Mouse (Mus musculus) retina, embryonic 14.5 days (tissue): ENCODE measurements at regions not wholly inside any gene's neighbourhood (a gene's known extent, or its start where the extent isn't known, plus 50 kb on each side); places are given as distances from the start of the nearest gene placed in this dataset.

Experiments
- DNase-seq: peaks from one replicate; pipeline ENCODE4 v3.0.0-alpha.2; 2015; ENCODE audit warnings: low spot score

DNA sequence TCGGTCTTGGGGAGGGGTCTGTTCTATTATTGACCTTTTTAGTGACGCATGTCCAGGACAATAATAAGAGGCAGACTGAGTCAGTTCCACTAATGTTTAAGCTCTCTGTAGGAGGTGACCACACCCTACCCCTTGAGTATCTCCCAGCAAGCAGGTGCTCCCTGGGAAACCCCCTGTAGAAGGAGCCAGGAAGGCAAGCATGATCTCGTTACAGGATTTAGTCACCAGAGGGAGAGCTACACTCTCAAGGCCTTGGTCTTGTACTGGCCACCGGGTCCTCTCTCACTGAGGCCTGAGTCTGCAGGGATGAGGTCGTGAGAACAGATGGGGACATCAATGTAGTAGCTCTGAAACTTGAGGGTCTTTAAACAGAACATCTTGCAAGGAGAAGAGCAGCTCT lies 55.3 kb upstream of the Ccnd2 start:
- DNase-seq = no peak

DNA sequence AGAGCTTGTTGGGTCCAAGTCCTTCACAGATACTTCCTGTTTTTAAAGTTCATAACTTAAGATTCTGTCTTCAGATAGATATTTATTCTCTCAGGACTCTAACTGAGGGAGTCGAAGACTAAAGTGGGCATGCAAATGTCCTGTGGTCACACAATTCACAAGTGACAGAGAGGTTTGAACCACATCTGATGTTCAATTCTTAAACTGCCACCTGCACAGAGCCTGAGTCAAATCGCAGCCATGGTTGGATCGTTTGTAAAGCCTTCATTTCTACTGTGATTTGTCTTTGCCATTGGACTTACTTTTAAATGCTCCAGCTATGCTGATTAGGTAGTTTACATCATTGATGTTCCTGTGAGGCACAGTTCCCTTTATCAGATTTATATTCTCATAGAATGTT lies 61.4 kb upstream of the Ccnd2 start:
- DNase-seq = no peak

GRCm38 (mm10) chr6:127215915-127216314 lies 63.9 kb upstream of the Ccnd2 start:
- DNase-seq = no peak

DNA sequence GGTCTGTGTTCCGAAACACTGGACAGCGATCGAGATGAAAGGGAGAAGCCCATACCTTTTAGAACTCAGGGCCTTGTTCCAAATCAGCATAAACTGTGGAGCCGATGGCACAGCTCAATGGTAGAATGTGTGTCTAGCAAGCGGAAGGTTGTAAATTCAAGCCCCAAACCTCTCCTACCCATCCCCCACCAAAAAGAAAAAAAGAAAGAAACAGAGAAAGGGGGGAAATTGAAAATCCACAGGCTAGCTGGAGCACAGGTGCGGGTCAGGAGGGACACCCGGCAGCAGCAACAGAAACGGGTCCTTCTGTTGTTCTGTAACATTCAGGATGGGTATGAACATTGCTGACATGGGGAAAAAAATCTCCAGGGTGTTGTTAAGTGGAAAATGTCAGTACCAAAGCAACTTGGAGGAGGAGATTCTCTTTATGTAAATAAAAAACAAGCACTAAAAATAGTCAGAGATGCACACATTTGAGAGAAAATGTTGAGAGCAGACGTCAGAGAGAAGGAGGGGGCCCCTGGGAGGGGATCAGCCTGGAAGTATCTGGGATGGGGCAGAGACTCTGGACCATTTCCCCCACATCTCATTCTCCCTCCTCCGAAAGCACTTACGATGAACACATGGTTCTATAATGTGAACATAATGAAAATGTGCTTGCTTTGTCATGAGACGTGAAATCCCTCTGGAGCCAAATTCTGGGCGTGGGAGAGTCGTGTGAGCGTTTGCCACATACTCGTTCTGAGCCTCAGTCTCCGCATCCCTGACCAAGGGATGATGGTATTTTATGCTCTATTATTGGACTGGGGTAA lies 66.8 kb upstream of the Ccnd2 start:
- no peak for DNase-seq

DNA sequence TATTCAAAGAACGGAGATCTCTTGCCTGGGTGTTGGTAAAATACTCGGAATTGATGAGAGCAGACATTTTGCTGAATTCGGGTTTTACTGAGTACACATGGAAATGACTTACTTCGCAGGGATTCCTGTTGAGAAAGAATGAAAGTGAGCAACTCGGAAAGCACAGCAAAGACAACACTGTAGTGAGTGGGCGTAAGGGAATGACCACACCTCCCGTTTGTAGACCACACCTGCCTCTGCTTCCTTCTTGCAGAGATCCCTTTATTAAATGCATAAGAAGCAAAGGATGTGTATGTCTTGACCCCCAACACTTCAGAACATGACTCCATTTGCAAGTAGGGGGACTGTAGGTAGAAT lies 67.4 kb upstream of the Ccnd2 start:
- no peak for DNase-seq

- DNase-seq = no peak
Observed at GRCm38 (mm10) chr6:127226242-127226983, 74.4 kb upstream of the Ccnd2 start.

- DNase-seq = no peak
Observed at GRCm38 (mm10) chr6:127236510-127237109, 84.6 kb upstream of the Ccnd2 start.

GRCm38 (mm10) chr6:127237168-127237567 lies 85.2 kb upstream of the Ccnd2 start:
- DNase-seq = no peak

DNA sequence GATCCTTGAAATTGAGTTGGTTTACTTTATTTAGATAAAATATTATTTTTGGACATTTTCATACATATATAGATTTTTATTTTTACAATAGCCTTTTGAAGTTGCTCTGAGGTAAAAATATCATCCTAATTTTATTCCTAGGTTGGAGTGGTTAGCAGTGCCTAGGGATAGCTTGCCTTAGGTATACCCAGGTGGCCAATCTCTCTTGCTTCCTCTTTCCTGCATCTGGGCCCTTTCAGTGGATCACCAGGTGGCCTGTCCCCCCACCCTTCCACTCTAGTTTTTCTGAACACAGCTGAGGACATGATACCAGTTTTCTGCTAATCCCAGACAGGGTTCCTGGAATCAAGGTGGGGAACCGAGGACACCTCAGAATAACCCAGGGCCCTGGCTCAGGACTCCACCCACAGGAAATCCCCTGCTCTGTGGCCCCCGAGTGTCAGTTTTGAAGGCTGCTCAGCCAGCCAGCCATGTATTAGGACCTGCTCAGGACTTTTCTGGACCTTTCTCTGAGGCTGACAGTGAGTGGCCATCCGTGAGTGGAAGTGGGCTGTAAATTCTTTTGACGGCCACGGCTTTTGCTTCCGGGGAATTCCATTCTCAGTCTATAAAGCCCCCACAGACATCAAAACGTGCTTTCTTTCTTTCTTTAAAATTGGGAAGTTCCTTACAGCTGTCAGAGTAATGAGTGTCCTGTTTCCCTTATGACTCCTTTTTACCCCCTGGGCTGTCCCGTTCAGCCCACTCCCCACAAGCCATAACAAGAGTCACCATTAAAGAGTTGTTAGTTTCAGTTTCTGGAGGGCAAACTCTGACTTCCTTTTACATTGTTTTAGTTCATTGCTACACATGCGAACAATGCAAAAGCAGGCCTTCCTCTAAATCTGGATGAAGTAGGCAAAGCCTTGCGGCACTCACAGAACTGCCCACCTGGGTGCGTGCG lies 87.8 kb upstream of the Ccnd2 start:
- DNase-seq = no peak

GRCm38 (mm10) chr6:127240472-127241375 lies 88.7 kb upstream of the Ccnd2 start:
- no peak for DNase-seq

GRCm38 (mm10) chr6:127241693-127242425 lies 89.9 kb upstream of the Ccnd2 start:
- no peak for DNase-seq

DNA sequence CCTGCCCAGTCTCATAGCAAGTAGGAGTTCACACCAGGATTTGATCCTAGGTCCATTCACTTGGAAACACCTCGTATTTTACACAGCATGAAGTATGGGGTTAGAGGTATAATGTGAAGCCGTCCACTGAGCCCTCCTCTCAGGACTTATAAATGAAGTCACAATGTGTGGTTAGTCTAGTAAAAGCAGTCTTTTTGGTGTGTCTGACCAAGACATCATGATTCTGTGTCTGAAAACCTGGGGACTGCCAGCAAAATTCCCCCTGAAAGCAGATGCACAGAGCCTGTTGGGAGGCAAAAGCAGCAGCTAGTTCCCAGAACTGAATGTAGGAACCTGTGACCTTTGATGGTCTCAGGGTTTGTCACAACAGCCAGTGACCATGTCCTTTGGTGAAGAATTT lies 91.0 kb upstream of the Ccnd2 start:
- DNase-seq = no peak

DNA sequence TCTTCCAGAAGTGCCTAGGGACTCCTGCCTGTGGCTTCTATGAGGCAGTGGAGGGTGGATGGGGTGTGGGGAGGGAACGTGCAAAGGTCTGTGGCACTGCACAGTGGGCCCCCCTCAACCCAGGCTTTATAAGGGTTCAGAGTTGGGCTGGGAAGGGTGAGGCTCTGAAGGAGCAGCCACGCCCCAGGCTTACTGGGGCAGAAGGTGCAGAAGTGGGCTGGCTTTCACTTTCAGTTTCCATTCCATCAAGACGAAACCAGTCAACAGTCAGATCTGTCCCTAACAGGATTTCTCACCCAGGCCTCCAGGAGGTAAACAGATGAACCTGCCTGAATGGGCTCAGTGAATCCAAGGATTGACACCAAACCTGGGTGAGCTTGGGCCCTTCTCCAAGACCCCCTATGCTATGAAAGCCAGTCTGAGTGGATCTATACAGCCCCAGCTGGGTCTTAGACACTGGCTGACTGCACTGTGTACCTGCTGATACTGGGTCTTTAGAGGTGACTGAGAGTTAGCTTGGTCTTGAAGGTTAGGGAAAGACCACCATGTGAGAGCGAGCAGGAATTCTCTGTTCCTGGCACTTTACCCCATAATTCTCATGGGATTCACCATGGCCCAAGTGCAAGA lies 93.9 kb upstream of the Ccnd2 start:
- DNase-seq = no peak

GRCm38 (mm10) chr6:127246730-127247129 lies 94.7 kb upstream of the Ccnd2 start:
- no peak for DNase-seq

DNA sequence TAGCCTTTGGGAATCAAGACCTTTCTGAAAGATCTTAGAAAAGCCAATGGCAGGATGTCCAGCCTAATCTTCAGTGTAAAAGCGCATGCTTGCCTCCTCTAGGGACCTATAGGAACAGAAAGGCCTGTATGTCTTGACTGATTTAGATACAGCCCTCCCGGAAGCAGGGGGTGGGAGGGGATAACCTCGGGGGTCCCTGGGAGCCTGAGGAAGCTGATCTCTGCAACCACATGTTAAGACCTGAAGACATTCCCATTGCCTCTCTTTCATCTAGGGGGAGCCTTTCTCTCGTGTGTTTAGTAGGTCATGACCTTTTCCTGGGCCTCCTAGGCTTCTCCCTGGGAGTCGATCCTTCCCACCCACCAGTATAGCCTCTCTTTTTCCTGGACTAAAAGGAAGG lies 95.3 kb upstream of the Ccnd2 start:
- DNase-seq = no peak

DNA sequence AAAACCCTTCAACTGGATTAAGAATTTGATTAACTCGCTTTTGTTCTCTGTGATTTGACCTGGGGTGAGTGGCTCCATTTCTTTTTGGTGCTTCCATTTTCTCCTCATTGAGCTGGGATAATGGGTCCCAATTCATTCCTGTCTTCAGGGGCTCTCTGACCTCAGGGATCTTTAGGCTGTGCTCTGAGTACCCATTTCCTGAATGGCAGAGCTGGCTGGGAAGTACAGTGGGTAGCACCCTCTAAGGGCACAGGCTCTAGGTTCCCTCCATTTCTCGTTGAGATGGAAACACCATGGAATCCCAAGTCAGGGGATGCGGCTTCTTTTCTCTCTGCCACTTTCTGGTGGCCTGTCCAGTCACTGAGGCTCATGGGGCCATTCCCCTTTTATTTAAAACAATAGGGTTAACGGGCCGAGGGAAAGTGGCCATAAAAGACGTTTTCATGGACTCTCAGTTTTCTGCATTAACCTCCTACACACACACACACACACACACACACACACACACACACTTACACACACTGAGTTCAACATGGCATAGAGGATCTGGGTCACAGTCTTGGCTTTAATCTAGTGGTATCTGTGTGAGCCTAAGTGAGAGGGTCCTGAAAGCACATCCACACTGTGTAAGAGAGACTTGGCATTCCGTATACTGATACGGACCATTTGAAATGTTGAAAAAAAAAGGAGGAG lies 98.3 kb upstream of the Ccnd2 start:
- DNase-seq = no peak

DNA sequence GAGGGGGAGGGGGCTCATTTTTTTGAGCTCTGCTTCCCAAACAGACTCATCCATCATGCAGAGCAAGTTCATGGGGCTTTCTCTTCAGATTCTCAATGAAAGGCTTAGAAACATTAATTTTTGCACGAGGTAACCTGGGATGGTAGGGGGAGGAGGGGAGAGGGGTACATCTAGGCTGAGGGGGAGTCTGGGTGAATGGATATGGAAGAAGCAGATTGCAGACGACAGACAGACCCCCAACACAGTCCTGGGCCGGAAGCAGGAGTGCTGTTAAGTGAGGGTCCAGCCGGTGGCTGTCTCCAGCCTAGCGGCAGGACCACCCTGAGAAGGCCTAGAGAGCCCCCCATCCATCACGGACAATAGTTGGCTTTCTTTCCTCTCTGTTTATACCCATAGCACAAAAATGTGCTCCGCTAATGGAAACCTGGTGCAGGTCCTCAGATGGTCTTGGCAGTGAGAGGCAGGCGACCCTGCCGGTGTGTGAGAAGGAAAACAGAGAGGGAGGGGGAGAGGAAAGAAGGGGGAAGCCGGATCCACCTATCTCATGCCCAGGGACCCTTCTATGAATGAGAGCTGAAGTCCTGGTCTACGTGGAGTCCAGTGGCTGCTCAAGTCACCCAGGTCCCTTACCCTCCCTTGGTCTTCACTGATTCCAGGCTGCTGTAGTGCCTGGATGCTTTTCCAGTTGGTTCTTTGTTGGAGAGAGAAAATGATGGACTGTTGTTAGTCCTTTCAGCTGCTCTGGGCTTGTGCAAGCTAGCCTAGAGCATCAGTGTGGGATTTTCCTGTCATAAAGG lies 99.1 kb upstream of the Ccnd2 start:
- DNase-seq = peak; percentile 23

DNA sequence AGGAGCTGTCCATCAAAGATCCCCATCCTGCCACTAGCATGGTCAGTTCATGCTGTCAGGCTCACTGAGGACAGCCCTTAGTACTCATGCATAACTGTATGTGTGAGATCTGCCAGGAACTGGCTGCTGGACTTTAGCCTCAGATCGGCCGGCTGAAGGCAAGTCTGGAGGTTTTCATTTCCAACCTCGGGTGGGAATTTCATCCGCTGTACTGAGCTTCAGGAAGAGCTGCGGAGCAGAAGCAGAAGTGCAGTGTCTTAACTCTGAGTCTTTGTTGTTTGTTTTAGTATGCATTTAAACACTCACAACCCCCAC lies 99.6 kb upstream of the Ccnd2 start:
- DNase-seq = peak; percentile 26
